Mouse (Mus musculus) CH12.LX (cell line): ENCODE data around the gene Oas1h.

Source experiments
- BHLHE40 ChIP-seq: IDR thresholded peaks from 2 replicates; pipeline ENCODE4 v1.6.1; 2011; ENCODE audit warnings: mild to moderate bottlenecking, low read depth, low read length, improper control_type of control experiment
- CTCF ChIP-seq, 2 experiments: IDR thresholded peaks in 1 of 2; conservative IDR thresholded peaks in 1 of 2; 2 replicates each; pipeline ENCODE4 v1.5.1; 2011 to 2012; ENCODE audit warnings: low read depth in 2 of 2, low read length in 2 of 2, improper control_type of control experiment in 1 of 2, inconsistent platforms in 1 of 2, mild to moderate bottlenecking in 1 of 2, moderate library complexity in 1 of 2
- EP300 ChIP-seq: IDR thresholded peaks from 2 replicates; pipeline ENCODE4 v1.6.1; 2011; ENCODE audit warnings: low read length, improper control_type of control experiment
- GABPA ChIP-seq: IDR thresholded peaks from 2 replicates; pipeline ENCODE4 v1.6.1; 2012; ENCODE audit warnings: low read depth, low read length, improper control_type of control experiment, inconsistent platforms; ENCODE audit not compliant: insufficient replicate concordance
- JUND ChIP-seq: conservative IDR thresholded peaks from 2 replicates; pipeline ENCODE4 v1.6.1; 2011; ENCODE audit warnings: low read depth, low read length, improper control_type of control experiment
- MAX ChIP-seq: IDR thresholded peaks from 2 replicates; pipeline ENCODE4 v1.6.1; 2011; ENCODE audit warnings: low read length, improper control_type of control experiment
- MXI1 ChIP-seq: IDR thresholded peaks from 2 replicates; pipeline ENCODE4 v1.6.1; 2011; ENCODE audit warnings: mild to moderate bottlenecking, low read depth, low read length, improper control_type of control experiment
- POLR2A ChIP-seq: IDR thresholded peaks from 2 replicates; pipeline ENCODE4 v1.6.1; 2011; ENCODE audit warnings: low read depth, mild to moderate bottlenecking, improper control_type of control experiment, low read length
- TBP ChIP-seq: conservative IDR thresholded peaks from 2 replicates; pipeline ENCODE4 v1.6.1; 2011; ENCODE audit warnings: low read depth, low read length, improper control_type of control experiment
- USF1 ChIP-seq: IDR thresholded peaks from 2 replicates; pipeline ENCODE4 v1.6.1; 2014; ENCODE audit warnings: low read depth, mild to moderate bottlenecking, inconsistent platforms, low read length, improper control_type of control experiment
- ZC3H11A ChIP-seq: IDR thresholded peaks from 2 replicates; pipeline ENCODE4 v1.6.1; 2012; ENCODE audit warnings: low read depth, mild to moderate bottlenecking, inconsistent platforms, low read length, improper control_type of control experiment
- ZNF384 ChIP-seq: IDR thresholded peaks from 2 replicates; pipeline ENCODE4 v1.6.1; 2012; ENCODE audit warnings: low read depth, low read length, improper control_type of control experiment, inconsistent platforms

DNA sequence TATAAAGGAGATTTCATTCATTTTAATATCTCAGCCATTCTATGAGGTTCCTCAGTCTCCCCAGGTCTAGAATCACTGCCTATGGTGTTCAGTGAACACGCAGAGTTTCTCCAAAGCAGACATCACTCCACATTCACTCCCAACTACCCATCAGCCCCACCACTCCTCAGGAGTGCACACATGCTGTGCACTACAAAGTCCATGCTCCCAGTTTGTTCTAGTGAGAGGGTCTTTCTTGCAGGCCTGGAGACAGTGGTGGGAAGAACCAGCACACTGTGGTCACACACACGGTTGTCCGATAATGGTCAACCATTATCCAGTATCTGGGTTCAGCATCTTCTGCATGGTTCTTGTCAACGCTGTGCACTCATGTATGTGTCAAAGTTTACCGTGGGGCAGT, 40.8 kb downstream of the Oas1h start:
- TF ChIP-seq CTCF (conservative IDR thresholded peaks at IDR 0.05 in 1 of 2, IDR thresholded peaks at IDR 0.05 in 1 of 2; ENCODE audit: low read depth in 2 of 2, low read length in 2 of 2) (no peak), MAX (no peak), EP300 (no peak), POLR2A (no peak), BHLHE40 (no peak), JUND (no peak), ZC3H11A (no peak), GABPA (no peak), USF1 (no peak), TBP (no peak), ZNF384 (no peak), MXI1 (no peak)
